Mouse (Mus musculus) kidney, embryonic 14.5 days (tissue): ENCODE measurements around the gene Fancd2. TPM values are rescaled to one million over a fixed set of nuclear protein-coding genes. Genes with fewer than 3 reads are reported as not detected.

ENCODE experiments used
- ATAC-seq: fragments of 200-750 bp; cut with Nextera tagmentation; 2 replicates; pipeline ENCODE4 v1.8.0; 2017; ENCODE audit warnings: moderate number of reproducible peaks, mild to moderate bottlenecking, moderate TSS enrichment, moderate library complexity; ENCODE audit not compliant: low FRiP score, low TSS enrichment
- H3K27ac ChIP-seq: fragments of 300-500 bp; sonication (generic); 2 replicates; pipeline ENCODE4 v1.5.1; 2014; ENCODE audit warnings: low read depth, mild to moderate bottlenecking, low read length, moderate library complexity, mixed read lengths
- H3K27me3 ChIP-seq: fragments of 300-500 bp; sonication (generic); 2 replicates; pipeline ENCODE4 v1.6.1; 2014; ENCODE audit warnings: mild to moderate bottlenecking, low read length; ENCODE audit not compliant: control insufficient read depth, insufficient read depth
- H3K36me3 ChIP-seq: fragments of 300-500 bp; sonication (generic); 2 replicates; pipeline ENCODE4 v1.6.1; 2014; ENCODE audit warnings: low read length, mixed read lengths; ENCODE audit not compliant: control insufficient read depth, insufficient read depth
- H3K4me1 ChIP-seq: fragments of 300-500 bp; sonication (generic); 2 replicates; pipeline ENCODE4 v1.6.1; 2014; ENCODE audit warnings: low read length, mixed read lengths; ENCODE audit not compliant: control insufficient read depth, insufficient read depth
- H3K4me2 ChIP-seq: fragments of 300-500 bp; sonication (generic); replicated peaks from 2 replicates; pipeline ENCODE4 v1.6.1; 2014; ENCODE audit warnings: low read depth, mild to moderate bottlenecking, low read length
- H3K4me3 ChIP-seq: fragments of 300-500 bp; sonication (generic); 2 replicates; pipeline ENCODE4 v1.5.1; 2014; ENCODE audit warnings: mild to moderate bottlenecking, low read length
- H3K9ac ChIP-seq: fragments of 300-500 bp; sonication (generic); 2 replicates; pipeline ENCODE4 v1.6.1; 2014; ENCODE audit warnings: low read depth, mild to moderate bottlenecking, low read length, moderate library complexity
- H3K9me3 ChIP-seq: fragments of 300-500 bp; sonication (generic); 2 replicates; pipeline ENCODE4 v1.6.1; 2016; ENCODE audit warnings: low read length; ENCODE audit not compliant: control insufficient read depth
- WGBS: fragments of 180-500 bp; shearing (Covaris S2); extraction: QIAGEN DNeasy Blood & Tissue Kit; methylation state at CpG from one replicate; pipeline ENCODE4 v1.1.7; 2014; 5-methylcytosine and 5-hydroxymethylcytosine counted together
- polyA plus RNA-seq: library from polyadenylated mRNA; unstranded; fragments of >200 nt; fragmentation: Nextera tagmentation; extraction: Ambion mirVana; gene quantifications from 2 replicates; pipeline ENCODE4 v1.2.1, GENCODE M21; 2014

Gene Fancd2
- 12.0 and 16.1 TPM in 2 replicates for polyA plus RNA-seq

DNA sequence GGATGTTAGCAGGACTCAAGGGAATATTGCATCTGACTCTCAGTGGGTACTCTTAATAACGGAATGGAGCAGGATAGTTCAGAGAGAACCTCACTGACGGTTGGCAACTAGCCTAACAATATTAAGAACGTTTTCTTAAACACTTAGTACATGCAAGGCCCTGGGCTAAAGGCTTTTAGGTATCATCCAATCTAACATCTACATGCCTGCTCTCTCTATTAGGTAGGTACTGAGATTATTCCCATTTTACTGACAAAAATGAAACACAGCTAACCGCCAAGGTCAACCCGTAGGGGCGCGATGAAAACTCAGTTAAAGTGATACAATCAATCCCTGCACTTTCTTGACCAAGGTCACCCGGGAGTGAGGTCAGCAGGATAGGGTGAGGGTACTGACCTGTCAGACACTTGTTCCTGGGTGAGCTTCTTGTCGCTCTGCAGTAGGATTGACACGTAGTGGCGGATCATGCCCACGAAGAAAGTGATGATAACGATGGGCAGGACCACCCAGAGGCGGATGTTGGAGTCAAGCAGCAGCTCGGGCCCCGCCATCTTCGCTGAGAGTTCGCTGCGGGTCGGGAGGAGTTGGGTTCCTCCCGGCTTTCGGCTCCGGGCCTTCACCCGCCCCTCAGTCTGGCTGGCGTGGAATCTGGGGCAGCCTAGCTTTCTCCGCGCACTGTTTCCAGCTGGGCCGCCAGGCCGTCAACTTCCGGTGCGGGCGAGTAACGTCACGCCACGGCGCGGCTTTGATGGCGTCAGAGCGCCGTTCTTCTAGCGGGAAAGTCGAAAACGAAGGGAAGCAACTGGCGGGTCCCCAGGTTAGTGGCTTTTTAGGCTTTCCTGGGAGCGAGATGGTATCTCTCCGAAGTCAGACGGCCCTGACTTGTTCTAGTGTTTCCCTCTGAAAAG, at the start of gene Fancd2, which contains the start of gene Emc3:
Fancd2 (plus strand) TSS at position 751 of the 908 bp plus-strand sequence.
Emc3 (minus strand) TSS at position 721 of the 908 bp plus-strand sequence.
- Histone ChIP-seq H3K4me2 (peak within 1 kb of the TSS; percentile 70), H3K27me3 (no peaks in the 10 kb centered on the region), H3K4me1 (peaks cover 9% of the 10 kb centered on the region; the same call in 1 of the 2 replicates), H3K36me3 (no peaks in the 10 kb centered on the region; the same call in 1 of the 2 replicates), H3K27ac (no peak within 1 kb of the TSS; the same call in 1 of the 2 replicates), H3K4me3 (peak within 1 kb of the TSS; percentile 93), H3K9ac (peak within 1 kb of the TSS; percentile 89), H3K9me3 (no peaks in the 10 kb centered on the region)
- peak; percentile 96 for ATAC-seq
- under 1% methylated on average over 47 of the region's 47 CpGs for WGBS

DNA sequence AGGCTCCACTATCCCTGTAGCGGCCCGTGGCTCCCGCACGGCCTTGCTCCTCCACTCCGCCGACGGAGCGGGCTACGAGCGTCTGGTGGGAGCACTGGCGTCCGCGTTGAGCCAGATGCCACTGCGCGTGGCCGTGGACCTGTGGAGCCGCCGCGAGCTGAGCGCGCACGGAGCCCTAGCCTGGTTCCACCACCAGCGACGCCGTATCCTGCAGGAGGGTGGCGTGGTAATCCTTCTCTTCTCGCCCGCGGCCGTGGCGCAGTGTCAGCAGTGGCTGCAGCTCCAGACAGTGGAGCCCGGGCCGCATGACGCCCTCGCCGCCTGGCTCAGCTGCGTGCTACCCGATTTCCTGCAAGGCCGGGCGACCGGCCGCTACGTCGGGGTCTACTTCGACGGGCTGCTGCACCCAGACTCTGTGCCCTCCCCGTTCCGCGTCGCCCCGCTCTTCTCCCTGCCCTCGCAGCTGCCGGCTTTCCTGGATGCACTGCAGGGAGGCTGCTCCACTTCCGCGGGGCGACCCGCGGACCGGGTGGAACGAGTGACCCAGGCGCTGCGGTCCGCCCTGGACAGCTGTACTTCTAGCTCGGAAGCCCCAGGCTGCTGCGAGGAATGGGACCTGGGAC, 48.9 kb upstream of the Fancd2 start:
- peak overlapping the region; percentile 82 for H3K27ac ChIP-seq
- ATAC-seq: peak; percentile 53; the same call in 1 of the 2 replicates
- peak overlapping the region; percentile 51 for H3K4me3 ChIP-seq
- peak overlapping the region; percentile 69 for H3K4me2 ChIP-seq
- H3K4me1 ChIP-seq: peaks cover 4% of the 10 kb centered on the region; the same call in 1 of the 2 replicates
- peaks cover 11% of the 10 kb centered on the region; the same call in 1 of the 2 replicates for H3K27me3 ChIP-seq
- no peaks in the 10 kb centered on the region for H3K36me3 ChIP-seq
- H3K9me3 ChIP-seq: no peaks in the 10 kb centered on the region
- H3K9ac ChIP-seq: peak overlapping the region; percentile 51
- 1% methylated on average over 63 of the region's 65 CpGs for WGBS

DNA sequence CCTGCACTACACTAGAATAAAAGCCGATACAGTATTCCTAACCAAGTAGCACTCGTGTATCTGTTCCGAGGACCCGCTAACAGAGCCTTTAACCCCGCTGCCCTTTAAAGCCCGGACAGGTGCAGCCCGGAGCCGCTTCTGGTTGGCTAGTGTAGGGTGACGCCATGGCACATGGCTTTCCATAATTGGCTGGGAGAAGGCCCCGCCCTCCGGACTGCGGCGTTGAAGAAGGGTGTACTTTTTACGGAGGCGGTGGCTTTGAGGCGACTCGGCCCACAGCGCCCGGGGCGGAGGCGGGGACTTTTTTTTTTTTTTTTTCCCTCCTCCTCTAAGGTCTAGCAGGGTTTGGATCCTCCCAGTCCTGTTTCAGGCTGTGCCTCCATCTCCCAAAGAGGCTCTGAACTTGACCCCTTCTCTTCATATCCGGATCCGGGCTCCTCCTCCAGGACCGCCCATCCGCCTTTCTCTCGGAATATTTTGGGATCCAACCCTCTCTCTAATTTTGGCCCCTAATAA, 48.3 kb upstream of the Fancd2 start, which contains the start of gene Creld1:
Creld1 (plus strand) TSS at position 198 of the 516 bp plus-strand sequence.
- Histone ChIP-seq H3K9ac (peak within 1 kb of the TSS; percentile 67), H3K4me3 (peak within 1 kb of the TSS; percentile 51), H3K9me3 (no peaks in the 10 kb centered on the region), H3K36me3 (no peaks in the 10 kb centered on the region), H3K4me1 (peaks cover 4% of the 10 kb centered on the region; the same call in 1 of the 2 replicates), H3K27ac (peak within 1 kb of the TSS; percentile 82), H3K4me2 (peak within 1 kb of the TSS; percentile 69), H3K27me3 (peaks cover 11% of the 10 kb centered on the region; the same call in 1 of the 2 replicates)
- WGBS: under 1% methylated on average over 26 of the region's 26 CpGs
- ATAC-seq: peak; percentile 95

DNA sequence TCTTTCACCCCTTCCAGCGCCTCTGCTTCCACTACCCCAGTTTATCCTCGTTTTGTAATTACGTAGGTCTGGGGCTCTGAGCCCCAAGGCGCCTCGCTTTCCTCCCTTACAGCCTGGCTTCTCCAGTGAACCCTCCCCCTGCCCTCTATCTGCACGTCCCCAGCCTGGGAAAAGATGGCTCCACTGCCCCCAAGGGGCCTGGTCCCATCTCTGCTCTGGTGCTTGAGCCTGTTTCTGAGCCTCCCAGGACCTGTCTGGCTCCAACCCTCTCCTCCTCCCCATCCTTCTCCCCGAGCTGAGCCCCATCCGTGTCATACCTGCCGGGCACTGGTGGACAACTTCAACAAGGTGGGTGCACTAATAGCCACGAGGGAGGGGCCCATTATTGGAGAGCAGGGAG, 47.8 kb upstream of the Fancd2 start:
- peak; percentile 56 for ATAC-seq

DNA sequence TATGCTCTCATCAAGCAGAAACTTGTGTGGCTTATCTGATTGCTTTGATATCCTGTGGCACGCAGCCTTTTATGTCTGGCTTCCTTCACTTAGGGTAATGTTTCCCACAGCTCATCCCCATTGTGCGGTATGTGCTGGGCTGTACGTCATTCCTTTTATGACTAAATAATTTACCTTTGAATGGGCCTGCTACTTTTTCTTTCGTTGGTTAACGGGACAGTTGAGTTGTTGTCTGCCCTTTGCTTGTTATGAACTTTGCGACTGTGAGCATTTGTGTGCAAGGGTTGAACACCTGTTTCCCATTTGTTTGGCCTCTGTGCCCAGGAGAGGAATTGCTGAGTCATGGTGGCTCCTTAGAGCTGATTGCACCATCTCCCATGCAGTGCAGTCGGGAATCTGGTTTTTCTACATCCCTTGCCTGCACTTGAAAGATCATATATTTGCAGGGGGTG, 44.3 kb upstream of the Fancd2 start:
- no peak for ATAC-seq
- no peaks in the 10 kb centered on the region for H3K9me3 ChIP-seq
- 51% methylated on average over 7 of the region's 7 CpGs for WGBS
- H3K9ac ChIP-seq: no peak overlapping the region
- H3K4me2 ChIP-seq: no peak overlapping the region
- H3K4me3 ChIP-seq: no peak overlapping the region
- peaks cover 4% of the 10 kb centered on the region; the same call in 1 of the 2 replicates for H3K4me1 ChIP-seq
- H3K36me3 ChIP-seq: peaks cover 10% of the 10 kb centered on the region
- no peak overlapping the region for H3K27ac ChIP-seq
- peaks cover 4% of the 10 kb centered on the region; the same call in 1 of the 2 replicates for H3K27me3 ChIP-seq

More for the DNA sequence above, 47.8 kb upstream of the Fancd2 start:
- H3K4me2 ChIP-seq: peak overlapping the region; percentile 69
- H3K27me3 ChIP-seq: peaks cover 11% of the 10 kb centered on the region; the same call in 1 of the 2 replicates
- H3K4me1 ChIP-seq: peaks cover 4% of the 10 kb centered on the region; the same call in 1 of the 2 replicates
- no peaks in the 10 kb centered on the region for H3K9me3 ChIP-seq
- H3K9ac ChIP-seq: peak overlapping the region; percentile 67
- peak overlapping the region; percentile 51 for H3K4me3 ChIP-seq
- no peaks in the 10 kb centered on the region for H3K36me3 ChIP-seq
- WGBS: 6% methylated on average over 10 of the region's 10 CpGs
- peak overlapping the region; percentile 82 for H3K27ac ChIP-seq

DNA sequence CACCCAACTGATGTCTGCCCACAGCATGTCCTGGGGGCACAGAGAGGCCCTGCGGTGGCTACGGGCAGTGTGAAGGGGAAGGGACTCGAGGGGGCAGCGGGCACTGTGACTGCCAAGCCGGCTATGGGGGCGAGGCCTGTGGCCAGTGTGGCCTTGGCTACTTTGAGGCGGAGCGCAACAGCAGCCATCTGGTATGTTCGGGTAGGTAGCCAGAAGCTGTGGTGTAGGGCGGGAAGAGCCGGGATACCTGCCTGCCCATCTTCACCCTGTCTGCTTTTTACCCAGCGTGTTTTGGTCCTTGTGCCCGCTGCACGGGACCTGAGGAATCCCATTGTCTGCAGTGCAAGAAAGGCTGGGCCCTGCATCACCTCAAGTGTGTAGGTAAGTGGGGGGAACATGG, 42.1 kb upstream of the Fancd2 start:
- peaks cover 4% of the 10 kb centered on the region; the same call in 1 of the 2 replicates for H3K4me1 ChIP-seq
- H3K27ac ChIP-seq: no peak overlapping the region
- ATAC-seq: no peak
- no peak overlapping the region for H3K4me2 ChIP-seq
- H3K4me3 ChIP-seq: no peak overlapping the region
- peaks cover 10% of the 10 kb centered on the region for H3K36me3 ChIP-seq
- no peaks in the 10 kb centered on the region for H3K9me3 ChIP-seq
- WGBS: 89% methylated on average over 14 of the region's 14 CpGs
- H3K9ac ChIP-seq: no peak overlapping the region
- no peaks in the 10 kb centered on the region for H3K27me3 ChIP-seq

DNA sequence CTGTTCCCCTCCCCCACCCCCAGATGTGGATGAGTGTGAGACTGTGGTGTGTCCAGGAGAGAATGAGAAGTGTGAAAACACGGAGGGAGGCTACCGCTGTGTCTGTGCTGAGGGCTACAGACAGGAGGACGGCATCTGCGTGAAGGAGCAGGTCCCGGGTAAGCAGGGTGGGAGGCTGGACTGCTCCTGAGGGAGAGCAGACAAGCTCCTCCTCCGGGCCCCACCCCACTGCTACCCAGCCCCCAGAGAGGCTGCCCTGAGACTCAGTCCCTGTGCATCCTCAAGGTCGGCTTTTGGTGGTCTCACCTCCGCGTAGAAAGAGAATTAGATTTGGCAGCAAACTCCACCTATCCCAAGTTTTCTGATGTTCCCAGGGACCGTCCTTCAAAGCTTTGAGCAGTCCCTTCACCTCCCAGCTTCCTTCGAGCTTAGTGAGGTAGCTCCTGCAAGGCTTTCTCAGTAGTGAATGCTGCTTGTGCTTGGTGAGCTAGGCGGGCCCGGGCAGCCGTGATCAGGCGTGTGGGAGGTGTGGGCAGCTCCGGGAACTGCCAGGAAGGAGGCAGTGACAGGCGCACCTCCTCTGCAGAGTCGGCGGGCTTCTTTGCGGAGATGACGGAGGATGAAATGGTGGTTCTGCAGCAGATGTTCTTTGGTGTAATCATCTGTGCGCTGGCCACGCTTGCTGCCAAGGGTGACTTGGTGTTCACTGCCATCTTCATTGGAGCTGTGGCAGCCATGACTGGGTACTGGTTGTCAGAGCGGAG, 39.2 kb upstream of the Fancd2 start:
- peaks cover 5% of the 10 kb centered on the region; the same call in 1 of the 2 replicates for H3K4me1 ChIP-seq
- no peak for ATAC-seq
- no peaks in the 10 kb centered on the region for H3K9me3 ChIP-seq
- no peak overlapping the region for H3K27ac ChIP-seq
- no peak overlapping the region for H3K9ac ChIP-seq
- H3K27me3 ChIP-seq: peaks cover 7% of the 10 kb centered on the region; the same call in 1 of the 2 replicates
- peaks cover 10% of the 10 kb centered on the region for H3K36me3 ChIP-seq
- 74% methylated on average over 24 of the region's 24 CpGs for WGBS
- no peak overlapping the region for H3K4me2 ChIP-seq
- H3K4me3 ChIP-seq: no peak overlapping the region
